Mouse (Mus musculus): ENCODE data around the gene Mcoln2. TPM values are rescaled to one million over a fixed set of nuclear protein-coding genes. Genes with fewer than 3 reads are reported as not detected.
"Not testable (repeated sequence)": the region's sequence is repeated elsewhere in the genome, so short reads cannot be mapped to it uniquely, and the experiment has no call there.

The Mcoln2 gene
- total RNA-seq, 2 experiments from 2014 or later = 0.60 TPM; not detected in 1

- DNase-seq (ENCODE audit: extremely low spot score in 1 of 2, low spot score in 2 of 2); intact Hi-C loops (cut with DNase I): not testable (repeated sequence)
Observed at GRCm38 (mm10) chr3:146209759-146210158, 60.1 kb downstream of the Mcoln2 start.

GRCm38 (mm10) chr3:146211141-146211747 is 61.6 kb downstream of the Mcoln2 start:
- no peak for DNase-seq (ENCODE audit: extremely low spot score in 1 of 2, low spot score in 2 of 2)
- intact Hi-C loops (cut with DNase I) = no loop called here

GRCm38 (mm10) chr3:146211964-146212363 is 62.3 kb downstream of the Mcoln2 start:
- no peak for DNase-seq (ENCODE audit: extremely low spot score in 1 of 2, low spot score in 2 of 2)
- intact Hi-C loops (cut with DNase I) = no loop called here

- intact Hi-C loops (cut with DNase I) = no loop called here
- DNase-seq (ENCODE audit: extremely low spot score in 1 of 2, low spot score in 2 of 2) = no peak
Observed at GRCm38 (mm10) chr3:146213336-146213735, 63.7 kb downstream of the Mcoln2 start.

DNA sequence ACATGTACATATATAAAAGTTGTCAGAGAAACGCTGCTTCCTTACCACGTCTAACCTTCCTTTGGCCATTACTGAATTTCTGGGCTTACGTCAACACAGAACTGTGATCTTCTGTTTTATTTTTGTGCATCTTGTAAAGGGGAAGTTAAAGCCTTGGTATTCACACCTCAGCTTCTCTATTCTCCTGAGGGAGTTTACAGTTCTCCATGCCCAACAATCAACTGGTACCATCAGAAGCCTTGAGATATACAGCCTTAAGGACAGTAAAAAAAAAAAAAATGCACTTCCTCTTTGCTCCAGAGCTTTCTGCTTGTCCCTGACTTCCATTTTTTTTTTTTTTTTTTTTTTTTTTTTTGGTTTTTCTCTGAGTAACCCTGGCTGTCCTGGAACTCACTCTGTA is 66.9 kb downstream of the Mcoln2 start:
- DNase-seq (ENCODE audit: extremely low spot score in 1 of 2, low spot score in 2 of 2) = no peak
- intact Hi-C loops (cut with DNase I) = no loop called here

DNA sequence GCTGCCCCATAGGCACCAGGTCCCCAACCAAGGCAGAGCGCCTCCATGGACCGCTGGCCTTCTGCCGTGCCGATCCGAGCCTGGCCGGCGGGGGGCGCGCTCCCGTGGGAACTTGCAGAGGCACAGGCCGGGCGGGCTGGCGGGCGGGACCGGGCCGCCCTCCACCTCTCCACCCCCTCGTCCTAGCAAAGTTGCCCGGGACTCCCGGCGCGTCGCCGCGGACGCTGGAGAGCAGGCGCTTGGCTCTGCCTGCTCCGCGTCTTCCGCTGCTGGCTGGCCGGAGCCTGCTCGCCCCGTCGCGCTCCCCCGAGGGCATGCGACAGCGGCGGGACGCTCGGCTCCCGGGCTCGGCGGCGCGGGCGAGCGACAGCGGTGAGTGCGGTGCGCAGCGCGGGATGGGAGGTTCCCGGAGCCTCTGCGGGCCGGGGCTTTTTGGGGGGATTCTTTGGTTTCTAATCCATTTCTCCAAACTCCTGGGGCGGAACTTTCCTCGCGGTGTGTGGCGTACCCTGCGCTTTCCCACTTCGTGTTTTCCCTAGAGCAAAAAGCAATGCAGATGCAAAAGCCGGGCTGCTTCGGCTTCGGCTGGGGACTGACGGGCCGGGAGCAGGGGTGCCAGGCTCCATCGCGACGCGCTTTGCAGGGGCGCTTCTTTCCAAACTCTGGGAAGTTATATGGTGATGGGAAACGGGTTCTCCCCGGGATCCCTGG is 71.3 kb downstream of the Mcoln2 start, which contains the start of gene Lpar3:
Gene Lpar3, plus strand, starts transcription at position 188 of the 711 bp plus-strand sequence.
- peak in 1 of 2 experiments; percentile 75 for DNase-seq (ENCODE audit: extremely low spot score in 1 of 2, low spot score in 2 of 2)
- intact Hi-C loops (cut with DNase I) = no loop called here

GRCm38 (mm10) chr3:146224271-146224670 is 74.6 kb downstream of the Mcoln2 start:
- intact Hi-C loops (cut with DNase I) = no loop called here
- no peak for DNase-seq (ENCODE audit: extremely low spot score in 1 of 2, low spot score in 2 of 2)

DNA sequence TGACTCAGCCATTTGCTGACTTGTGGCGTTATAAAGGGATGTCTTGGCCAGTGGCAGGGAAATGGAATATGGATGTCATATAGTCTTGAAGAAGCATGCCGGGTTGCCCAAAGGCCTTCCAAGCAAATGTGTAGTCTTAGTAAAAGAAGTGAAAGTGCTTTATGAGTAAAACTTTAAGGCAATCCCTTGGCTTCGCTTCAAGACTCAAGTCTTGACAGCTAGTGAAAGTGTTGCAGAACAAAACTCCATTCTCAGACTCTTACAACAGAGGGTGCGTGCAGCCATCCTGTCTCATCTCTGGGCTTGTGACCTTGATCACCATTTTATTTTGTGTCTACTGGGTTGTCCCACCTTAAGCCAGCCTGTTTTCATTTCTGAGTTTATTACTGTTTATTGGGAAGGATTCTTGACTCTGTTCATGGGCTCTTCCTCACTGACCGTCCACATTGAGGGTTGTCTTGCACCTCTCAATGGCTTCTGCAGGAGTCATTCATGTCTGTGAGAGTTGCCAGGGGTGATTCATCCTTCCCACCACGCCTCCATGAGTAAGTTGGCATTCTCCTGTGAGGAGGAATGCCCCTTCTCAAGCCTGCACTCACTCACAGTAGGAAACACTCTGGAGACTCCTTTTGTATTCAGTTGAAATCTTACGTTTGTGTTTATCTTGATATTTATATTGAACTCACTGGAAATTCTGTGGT is 75.6 kb downstream of the Mcoln2 start:
- intact Hi-C loops (cut with DNase I) = no loop called here
- DNase-seq (ENCODE audit: extremely low spot score in 1 of 2, low spot score in 2 of 2) = no peak

GRCm38 (mm10) chr3:146227427-146227826 is 77.8 kb downstream of the Mcoln2 start:
- intact Hi-C loops (cut with DNase I) = no loop called here

GRCm38 (mm10) chr3:146228559-146229310 is 79.1 kb downstream of the Mcoln2 start:
- DNase-seq (ENCODE audit: extremely low spot score in 1 of 2, low spot score in 2 of 2) = no peak
- intact Hi-C loops (cut with DNase I) = no loop called here

More at GRCm38 (mm10) chr3:146227427-146227826, 77.8 kb downstream of the Mcoln2 start:
- DNase-seq (ENCODE audit: extremely low spot score in 1 of 2, low spot score in 2 of 2) = no peak

- no peak for DNase-seq (ENCODE audit: extremely low spot score in 1 of 2, low spot score in 2 of 2)
- intact Hi-C loops (cut with DNase I) = no loop called here
Observed at GRCm38 (mm10) chr3:146232708-146233107, 83.1 kb downstream of the Mcoln2 start.

- DNase-seq (ENCODE audit: extremely low spot score in 1 of 2, low spot score in 2 of 2) = no peak
- intact Hi-C loops (cut with DNase I) = no loop called here
Observed at GRCm38 (mm10) chr3:146233741-146234140, 84.1 kb downstream of the Mcoln2 start.

DNA sequence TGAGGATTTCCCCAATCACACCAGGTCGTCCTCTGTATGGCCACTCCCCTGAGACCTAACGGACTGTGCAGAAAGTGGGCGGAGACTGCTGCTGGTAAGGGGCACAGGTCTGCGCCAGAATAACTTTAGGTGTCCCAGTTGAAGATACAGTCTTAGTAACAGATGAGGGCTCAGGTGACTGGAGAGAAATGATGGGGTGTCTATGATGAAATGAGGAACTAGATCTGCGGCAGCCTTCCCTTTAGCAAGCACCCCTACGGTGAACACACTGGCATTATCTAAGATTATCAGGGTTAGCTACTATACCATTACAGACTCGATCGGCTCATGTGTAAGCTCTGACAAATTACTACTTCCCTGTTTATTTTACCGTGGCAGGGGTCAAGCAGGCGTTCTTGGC is 84.9 kb downstream of the Mcoln2 start:
- intact Hi-C loops (cut with DNase I) = no loop called here
- no peak for DNase-seq (ENCODE audit: extremely low spot score in 1 of 2, low spot score in 2 of 2)

- DNase-seq (ENCODE audit: extremely low spot score in 1 of 2, low spot score in 2 of 2) = no peak
- intact Hi-C loops (cut with DNase I) = no loop called here
Observed at GRCm38 (mm10) chr3:146236280-146236679, 86.6 kb downstream of the Mcoln2 start.

- DNase-seq (ENCODE audit: extremely low spot score in 1 of 2, low spot score in 2 of 2) = no peak
- intact Hi-C loops (cut with DNase I) = no loop called here
Observed at GRCm38 (mm10) chr3:146237676-146238075, 88.0 kb downstream of the Mcoln2 start.

DNA sequence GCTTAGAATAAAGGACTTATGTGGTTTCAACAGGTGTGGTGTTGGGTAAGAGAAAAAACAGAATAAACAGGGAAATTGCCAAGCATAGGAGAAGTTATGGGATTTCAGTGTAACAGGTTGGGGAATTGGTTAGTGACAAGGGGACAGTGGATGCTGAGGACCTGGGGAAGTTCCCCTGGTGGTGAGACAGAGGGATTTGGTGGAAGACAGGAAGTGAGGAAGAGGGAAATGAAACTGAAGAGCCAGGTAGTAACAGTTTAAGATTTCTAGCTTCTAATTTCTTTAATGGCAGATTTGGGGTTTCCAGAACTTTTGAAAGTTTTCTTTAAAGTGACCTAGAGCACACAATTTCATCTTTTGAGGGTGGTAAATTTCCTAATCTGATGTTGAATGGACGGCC is 95.0 kb downstream of the Mcoln2 start:
- intact Hi-C loops (cut with DNase I) = no loop called here

More for the DNA sequence above, 95.0 kb downstream of the Mcoln2 start:
- DNase-seq (ENCODE audit: extremely low spot score in 1 of 2, low spot score in 2 of 2) = no peak
